Comparison of ENCODE assay signal across 9 mouse cellular contexts in genomic region chrX:12003106-12003505, GRCm38 (mm10).
DNase-seq lines count a peak whose midpoint lies in the region; ATAC-seq and TF ChIP-seq lines count a peak whose summit lies in the region.
"Had no signal": no experiment of that assay in that cellular context is flagged by ENCODE, and none has a peak within 500 bp of the region (broad histone marks: within the 10 kb centered on the region; RNA-seq: fewer than 3 reads in every experiment).

No protein-coding gene starts in this region.

- H3K4me1 ChIP-seq in midbrain, embryonic 10.5 days: peaks cover 94% of the 10 kb centered on the region
- H3K4me1 ChIP-seq in midbrain, postnatal 0 days (ENCODE audit: insufficient read depth, low read length): no peaks in the 10 kb centered on the region
- peaks cover 74% of the 10 kb centered on the region for H3K4me1 ChIP-seq in limb, embryonic 12.5 days (replicated peaks)

- no peak overlapping the region for H3K9ac ChIP-seq in midbrain, postnatal 0 days (replicated peaks; ENCODE audit: low read length, poor library complexity, severe bottlenecking)
- no peak overlapping the region for H3K9ac ChIP-seq in limb, embryonic 12.5 days (replicated peaks)

- H3K4me3 ChIP-seq in midbrain, embryonic 10.5 days: no peak overlapping the region
- H3K4me3 ChIP-seq in midbrain, postnatal 0 days (ENCODE audit: low read depth, low read length): no peak overlapping the region
- H3K4me3 ChIP-seq in limb, embryonic 12.5 days (replicated peaks): no peak overlapping the region

- 4% methylated on average over 9 of the region's 9 CpGs for WGBS in midbrain, embryonic 10.5 days
- WGBS in midbrain, postnatal 0 days: 16% methylated on average over 9 of the region's 9 CpGs
- 10% methylated on average over 9 of the region's 9 CpGs for whole genome bisulfite sequencing in limb, embryonic 12.5 days

- H3K9me3 ChIP-seq in midbrain, embryonic 10.5 days (replicated peaks): no peaks in the 10 kb centered on the region
- H3K9me3 ChIP-seq in midbrain, postnatal 0 days (ENCODE audit: low read length): no peaks in the 10 kb centered on the region
- H3K9me3 ChIP-seq in limb, embryonic 12.5 days: no peaks in the 10 kb centered on the region

- no peak for TF ChIP-seq CTCF in midbrain, postnatal 0 days (IDR thresholded peaks at IDR 0.05)

- no peak overlapping the region for H3K4me2 ChIP-seq in midbrain, postnatal 0 days (ENCODE audit: low read depth, low read length, poor library complexity, severe bottlenecking)
- H3K4me2 ChIP-seq in limb, embryonic 12.5 days: 0 out of 2 replicates have a peak overlapping the region, but pooled peaks have one; percentile 4

- H3K36me3 ChIP-seq in midbrain, embryonic 10.5 days: no peaks in the 10 kb centered on the region
- no peaks in the 10 kb centered on the region for H3K36me3 ChIP-seq in midbrain, postnatal 0 days (ENCODE audit: insufficient read depth, low read length)
- no peaks in the 10 kb centered on the region for H3K36me3 ChIP-seq in limb, embryonic 12.5 days

- peak; percentile 49 for DNase-seq in CD4-positive, CD25-positive, alpha-beta regulatory T cell, adult 2 months (ENCODE audit: low read depth, low spot score)
- DNase-seq in midbrain, embryonic 10.5 days (ENCODE audit: low spot score): peak; percentile 26
- no peak for DNase-seq in midbrain, postnatal 0 days (ENCODE audit: low spot score)
- peak; percentile 64 for DNase-seq in thymus, postnatal 14 days
- no peak for DNase-seq in MN1 (ENCODE audit: low spot score)
- no peak for DNase-seq in adrenal gland, postnatal 36 days
- DNase-seq: gastrocnemius, postnatal 36 days had no signal

- ATAC-seq in CD4-positive, CD25-positive, alpha-beta regulatory T cell, adult 4 months: no peak
- ATAC-seq in midbrain, postnatal 0 days (ENCODE audit: low FRiP score): no peak
- ATAC-seq in limb, embryonic 12.5 days (ENCODE audit: insufficient number of reproducible peaks, insufficient read depth, low FRiP score, low TSS enrichment, low read depth): no peak

- H3K27ac ChIP-seq in midbrain, embryonic 10.5 days (replicated peaks): peak overlapping the region; percentile 72
- no peak overlapping the region for H3K27ac ChIP-seq in midbrain, postnatal 0 days (ENCODE audit: low read depth, low read length)
- peak overlapping the region; percentile 20; the same call in 1 of the 2 replicates for H3K27ac ChIP-seq in limb, embryonic 12.5 days

- H3K27me3 ChIP-seq in midbrain, embryonic 10.5 days (ENCODE audit: low read depth, poor library complexity, severe bottlenecking): peaks cover 100% of the 10 kb centered on the region
- H3K27me3 ChIP-seq in midbrain, postnatal 0 days (ENCODE audit: insufficient read depth, low read length): peaks cover 23% of the 10 kb centered on the region
- H3K27me3 ChIP-seq in limb, embryonic 12.5 days: peaks cover 98% of the 10 kb centered on the region

Comparison
In these comparisons a context has a peak if more than half of its experiments do, and no peak if none do; other contexts are left out.
1. DNase-seq: peak in CD4-positive, CD25-positive, alpha-beta regulatory T cell, adult 2 months (single experiment), midbrain, embryonic 10.5 days (single experiment) and thymus, postnatal 14 days (single experiment); none in midbrain, postnatal 0 days (single experiment), MN1 (single experiment) and adrenal gland, postnatal 36 days (0 of 2).